Mouse (Mus musculus): ENCODE data around the gene Atl2.

Gene Atl2

DNA sequence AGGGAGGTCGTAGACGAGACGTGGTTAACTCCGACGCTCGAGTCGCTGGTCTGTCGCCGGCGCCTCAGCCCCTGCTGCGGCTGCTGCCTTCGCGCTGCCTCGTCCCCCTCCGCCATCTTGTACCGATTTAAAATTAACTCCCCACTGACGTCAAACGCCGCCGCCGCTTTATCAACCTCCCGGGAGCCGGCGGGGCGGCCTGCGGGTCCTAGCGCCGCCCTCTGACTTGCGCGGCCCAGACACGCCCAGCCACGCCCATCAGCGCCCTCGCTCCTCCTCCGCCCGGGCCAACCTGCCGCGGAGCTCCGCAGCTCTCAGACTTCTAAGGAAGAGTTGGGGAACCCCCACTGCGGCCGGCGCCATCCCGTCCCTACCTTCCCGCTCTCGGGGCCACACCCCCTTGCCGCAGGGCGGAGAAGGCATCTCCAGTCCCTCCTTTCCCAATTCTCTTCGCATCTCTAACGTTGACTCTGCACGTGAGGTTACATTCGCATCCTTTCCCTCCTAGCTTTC lies at the start of gene Atl2:
Gene Atl2 (minus strand): TSS at position 213 of the 513 bp plus-strand sequence.
- peak; percentile 85 to 92 for DNase-seq (ENCODE audit: low spot score in 2 of 2)

- DNase-seq (ENCODE audit: low spot score in 2 of 2): no peak
Observed at GRCm38 (mm10) chr17:79944851-79945250, 48.9 kb upstream of the Atl2 start.

- DNase-seq (ENCODE audit: low spot score in 2 of 2): no peak
Observed at GRCm38 (mm10) chr17:79942418-79942817, 46.5 kb upstream of the Atl2 start.

DNA sequence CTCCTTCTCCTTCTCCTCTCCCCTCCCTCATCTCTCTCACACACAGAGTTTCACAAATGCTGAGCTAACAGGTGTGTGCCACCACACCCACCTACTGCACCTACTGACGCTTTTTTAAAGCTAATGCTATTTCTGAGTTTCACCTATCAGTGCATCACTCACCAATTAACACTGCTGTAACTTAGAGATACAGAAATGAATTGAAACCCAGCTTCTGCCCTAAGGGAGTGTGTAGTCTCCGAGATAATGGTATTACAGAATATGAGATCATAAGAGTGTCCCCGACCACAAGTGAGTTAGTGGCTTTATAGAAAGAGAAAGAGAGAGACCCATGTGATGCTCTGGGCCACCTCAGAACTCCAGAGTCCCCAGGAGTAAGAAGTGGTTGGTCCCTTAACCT lies 43.2 kb upstream of the Atl2 start:
- no peak for DNase-seq (ENCODE audit: low spot score in 2 of 2)

DNA sequence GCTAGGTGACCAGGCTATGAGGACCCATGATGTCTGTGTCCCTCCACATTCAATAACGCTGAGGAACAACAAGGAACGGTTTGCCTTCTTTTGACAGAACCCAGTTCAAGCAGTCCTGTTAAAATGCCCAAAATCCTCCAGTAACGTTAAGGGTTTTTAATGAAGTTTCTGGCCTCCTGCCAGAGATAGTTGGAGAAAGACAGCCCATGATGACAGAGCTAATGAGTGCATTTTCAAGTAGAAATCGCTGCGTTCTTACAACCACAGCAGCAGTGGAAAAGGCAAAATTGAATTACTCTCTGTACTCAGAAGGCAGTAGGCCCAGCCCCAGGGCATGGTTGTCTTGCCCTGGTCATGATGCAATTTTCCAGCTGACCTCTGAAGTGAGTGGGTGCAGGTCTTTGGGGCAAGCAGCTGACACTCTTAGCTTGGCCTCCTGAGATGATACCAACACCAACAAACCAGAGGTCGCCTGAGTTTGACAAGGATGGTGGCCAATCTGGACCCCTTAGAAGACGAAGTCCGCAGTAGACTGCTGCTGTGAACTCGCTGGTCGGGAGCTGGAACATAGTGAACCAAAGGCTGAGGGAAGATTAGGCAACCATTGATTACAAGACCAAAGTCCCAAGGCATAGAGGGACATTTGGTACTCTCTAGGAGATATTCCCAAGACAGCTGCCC lies 42.1 kb upstream of the Atl2 start:
- no peak for DNase-seq (ENCODE audit: low spot score in 2 of 2)

DNA sequence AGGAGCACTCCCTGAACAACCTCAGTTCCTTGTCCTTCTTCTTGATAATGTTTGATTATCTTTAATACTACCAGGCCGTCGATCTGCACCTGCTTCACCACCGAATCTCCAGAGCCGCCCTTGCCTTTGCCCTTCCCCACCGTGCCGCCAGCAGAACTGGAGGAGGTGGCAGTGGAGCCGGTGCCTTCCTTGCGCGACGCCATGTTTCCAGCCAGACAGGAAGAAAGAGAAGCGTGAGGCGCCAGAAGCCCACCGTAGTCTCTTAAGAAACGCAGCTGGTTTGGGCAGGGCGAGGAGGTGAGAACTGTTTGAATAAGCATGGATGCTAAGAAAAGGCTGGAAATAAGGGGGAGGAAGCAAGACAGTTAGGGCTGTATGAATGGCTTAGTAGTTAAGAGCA lies 38.4 kb upstream of the Atl2 start:
- no peak for DNase-seq (ENCODE audit: low spot score in 2 of 2)

DNA sequence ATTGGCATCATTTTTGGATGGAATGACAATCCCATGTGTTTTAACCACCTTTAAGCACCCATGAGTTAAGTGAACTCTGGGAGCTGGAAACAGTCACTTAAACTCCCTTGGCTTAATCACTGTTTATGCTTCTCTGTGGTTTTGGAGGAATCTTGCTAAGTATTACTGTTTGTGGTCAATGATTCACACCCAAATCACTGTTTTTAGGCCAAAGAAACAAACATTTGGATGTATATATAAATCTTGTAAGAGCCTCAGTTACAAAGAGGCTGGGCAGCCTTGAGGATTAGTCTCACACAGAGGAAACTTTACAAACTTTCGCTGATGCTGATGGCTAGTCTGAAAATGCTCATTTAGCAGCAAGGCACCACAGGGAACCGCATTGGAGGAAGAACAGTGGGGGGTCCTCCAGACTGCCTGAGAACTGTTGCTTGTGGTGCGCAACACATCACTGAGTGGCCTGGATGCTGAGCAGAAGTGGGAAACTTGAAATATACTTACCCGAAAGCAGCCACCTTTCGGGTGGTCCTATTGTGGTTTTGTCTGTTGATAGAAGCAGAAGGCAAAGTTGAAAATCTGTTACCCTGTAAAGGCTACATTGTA lies 36.9 kb upstream of the Atl2 start:
- no peak for DNase-seq (ENCODE audit: low spot score in 2 of 2)

DNA sequence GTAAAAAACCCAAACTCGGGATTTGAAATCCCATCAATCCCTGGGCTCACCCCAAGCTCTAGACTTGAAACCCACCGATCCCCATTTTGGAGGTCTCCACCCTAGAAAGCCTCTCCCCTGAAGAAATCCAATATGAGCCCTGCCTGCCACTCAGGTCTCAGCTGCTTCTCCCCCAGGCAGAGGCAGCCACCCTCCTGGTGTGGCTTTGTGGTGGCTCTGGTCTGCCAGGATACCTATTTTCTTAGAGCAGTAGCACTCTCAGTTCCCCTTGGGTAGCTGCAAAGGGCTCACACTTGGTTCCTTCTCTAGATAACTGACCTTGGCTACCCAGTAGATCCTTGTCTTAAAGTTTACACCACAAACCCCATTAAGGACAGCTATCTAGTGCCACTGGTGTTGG lies 31.2 kb upstream of the Atl2 start:
- DNase-seq (ENCODE audit: low spot score in 2 of 2): no peak

DNA sequence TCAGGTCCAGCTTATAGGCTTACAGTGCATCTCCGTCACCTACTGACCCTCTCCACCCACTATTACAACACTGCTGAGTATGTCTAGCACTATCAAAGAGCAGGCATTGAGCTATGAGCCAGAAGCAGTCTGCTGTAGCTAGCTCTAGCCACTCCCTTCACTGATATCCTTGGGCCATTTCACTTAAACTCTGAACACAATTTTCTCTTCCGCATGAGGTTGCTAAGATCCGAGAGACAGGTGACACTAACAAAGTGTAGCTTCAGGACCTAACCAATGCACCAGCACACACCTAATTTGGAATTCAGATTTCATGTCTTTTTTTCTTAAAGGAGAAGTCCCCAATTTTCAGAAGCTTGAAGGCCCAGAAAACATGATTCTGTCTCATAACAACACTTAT lies 30.6 kb upstream of the Atl2 start:
- DNase-seq (ENCODE audit: low spot score in 2 of 2): no peak

DNA sequence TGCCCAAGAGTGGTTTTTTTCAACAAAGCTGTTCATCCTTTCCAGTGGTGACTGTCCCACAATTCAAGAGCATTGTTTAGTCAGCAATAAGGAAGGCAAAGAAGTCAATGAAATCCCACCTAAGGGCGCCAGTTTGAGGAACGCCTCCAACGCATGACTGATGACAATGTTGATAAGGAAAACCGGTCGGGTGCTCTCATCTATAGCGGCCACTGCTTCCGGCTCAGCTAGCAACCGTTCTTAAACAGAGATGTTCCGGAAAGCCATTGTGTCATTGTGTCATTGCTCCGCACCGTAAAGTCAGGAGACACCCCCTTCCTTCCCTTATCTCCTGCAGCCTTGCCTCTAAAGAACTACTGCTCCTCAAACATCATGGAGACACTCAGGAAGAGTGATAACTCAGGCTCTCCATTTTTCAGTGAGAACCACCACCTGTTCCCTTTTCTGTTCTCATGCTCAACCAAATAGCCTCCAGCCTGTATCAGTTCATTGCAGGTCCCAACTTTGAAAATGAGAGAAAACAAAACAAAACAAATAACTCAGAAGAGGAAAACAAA lies 30.0 kb upstream of the Atl2 start:
- DNase-seq (ENCODE audit: low spot score in 2 of 2): no peak

GRCm38 (mm10) chr17:79920355-79920754 lies 24.4 kb upstream of the Atl2 start:
- DNase-seq (ENCODE audit: low spot score in 2 of 2): no peak

DNA sequence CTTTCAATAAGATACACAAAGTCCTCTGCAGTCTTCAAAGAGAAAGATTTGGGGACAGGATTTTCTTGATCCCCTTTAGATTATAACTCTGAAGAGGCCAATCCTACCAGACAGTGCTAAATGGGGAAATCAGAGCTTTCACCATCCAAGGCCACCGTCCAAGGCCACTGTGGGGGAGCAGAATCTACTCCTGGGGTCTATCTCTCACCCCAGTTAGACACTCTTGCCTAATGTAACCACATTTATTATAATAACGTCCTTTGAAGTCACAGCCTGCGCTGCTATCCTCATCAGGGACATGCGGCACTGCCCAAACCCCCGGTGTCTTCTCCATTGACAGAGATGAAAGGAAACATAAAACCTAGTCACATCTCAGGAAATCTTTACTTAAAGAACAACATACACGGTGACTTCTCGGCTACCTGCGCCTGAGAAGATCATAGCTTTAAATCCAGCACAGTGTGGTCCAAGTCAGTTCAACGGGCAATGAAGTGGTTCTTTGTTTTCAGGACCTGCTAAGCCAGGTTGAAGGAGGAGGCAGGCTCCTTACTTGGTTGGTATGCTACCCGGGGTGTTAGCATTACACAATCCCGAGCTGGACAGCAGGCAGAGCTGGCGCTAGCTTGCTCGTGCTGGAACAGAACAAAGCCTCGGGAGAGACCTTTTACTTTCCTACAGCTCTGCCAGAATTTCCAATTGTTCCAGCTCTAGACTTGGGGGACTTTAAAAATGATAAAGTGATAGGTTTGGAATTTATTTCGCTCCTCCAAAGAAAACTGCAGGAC lies 23.8 kb upstream of the Atl2 start:
- peak in 1 of 2 experiments; percentile 25 for DNase-seq (ENCODE audit: low spot score in 2 of 2)

GRCm38 (mm10) chr17:79918484-79919004 lies 22.6 kb upstream of the Atl2 start:
- no peak for DNase-seq (ENCODE audit: low spot score in 2 of 2)

- DNase-seq (ENCODE audit: low spot score in 2 of 2): no peak
Observed at GRCm38 (mm10) chr17:79916996-79917395, 21.1 kb upstream of the Atl2 start.

GRCm38 (mm10) chr17:79912174-79912573 lies 16.3 kb upstream of the Atl2 start:
- no peak for DNase-seq (ENCODE audit: low spot score in 2 of 2)

DNA sequence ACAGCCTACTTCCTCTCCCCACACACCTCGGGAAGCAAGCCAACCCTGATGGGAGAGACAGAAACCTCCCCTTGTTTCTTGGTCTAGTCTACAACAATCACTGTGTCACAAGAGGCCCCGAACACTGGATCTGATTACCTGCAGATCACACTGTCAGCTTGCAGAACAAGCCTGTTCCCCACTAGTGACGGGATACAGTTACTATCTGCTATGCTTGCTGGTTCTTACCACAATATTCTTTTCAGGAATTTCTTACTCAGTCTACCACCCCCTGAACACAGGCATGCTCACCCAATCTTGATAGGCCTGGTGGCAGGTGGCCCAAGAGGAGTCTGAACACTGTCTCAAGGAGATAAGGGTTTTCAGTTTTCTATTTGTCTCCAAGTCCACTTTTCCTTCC lies 15.8 kb upstream of the Atl2 start:
- DNase-seq (ENCODE audit: low spot score in 2 of 2): no peak

- DNase-seq (ENCODE audit: low spot score in 2 of 2): no peak
Observed at GRCm38 (mm10) chr17:79909571-79909970, 13.6 kb upstream of the Atl2 start.

GRCm38 (mm10) chr17:79907698-79908097 lies 11.8 kb upstream of the Atl2 start:
- DNase-seq (ENCODE audit: low spot score in 2 of 2): no peak

GRCm38 (mm10) chr17:79906791-79907494 lies 11.0 kb upstream of the Atl2 start:
- DNase-seq (ENCODE audit: low spot score in 2 of 2): no peak

DNA sequence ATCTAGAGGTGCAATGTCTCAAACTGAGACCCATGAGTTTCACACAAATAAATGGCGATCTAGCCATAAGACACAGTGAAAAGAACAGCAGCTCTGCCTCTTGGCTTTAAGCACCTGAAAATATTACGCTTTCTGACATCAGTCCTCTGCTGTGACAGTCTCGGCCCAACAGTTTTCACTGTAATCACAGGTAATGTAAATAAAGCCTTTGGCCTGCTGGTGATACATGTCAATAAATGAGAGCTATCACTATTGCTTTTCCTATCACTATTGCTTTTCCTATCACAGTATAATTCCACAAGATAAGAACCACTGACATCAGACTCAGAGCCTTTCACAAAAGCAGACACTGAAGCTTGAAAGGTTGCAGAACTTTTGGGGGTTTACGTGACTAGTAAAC lies 8.7 kb upstream of the Atl2 start:
- no peak for DNase-seq (ENCODE audit: low spot score in 2 of 2)

DNA sequence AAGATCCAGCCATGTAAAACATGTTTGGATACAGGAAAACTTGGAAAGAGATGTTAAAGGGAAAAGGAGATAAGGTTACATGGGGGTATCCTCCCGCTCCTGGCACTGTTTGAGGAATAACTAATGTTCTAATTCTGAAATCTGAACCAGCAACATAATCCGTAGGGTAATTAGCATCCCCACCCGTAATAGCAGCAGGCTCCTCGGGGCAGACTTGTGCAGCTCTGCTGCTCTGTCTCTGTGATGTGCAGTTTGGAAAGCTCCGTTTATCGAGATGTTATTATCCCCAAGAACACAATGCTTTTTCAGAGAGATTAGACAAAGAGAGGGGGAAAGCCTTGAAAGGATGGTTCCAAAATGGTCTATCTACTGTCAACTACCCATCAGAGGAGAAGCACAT lies 5.3 kb upstream of the Atl2 start:
- no peak for DNase-seq (ENCODE audit: low spot score in 2 of 2)

All from frontal cortex, postnatal 10 days (tissue).